Mouse (Mus musculus) urinary bladder, postnatal 36 days (tissue): ENCODE measurements at regions not wholly inside any gene's neighbourhood (a gene's known extent, or its start where the extent isn't known, plus 50 kb on each side); places are given as distances from the start of the nearest gene placed in this dataset.

ENCODE experiments used
- DNase-seq, 2 experiments: peaks; one replicate each; pipeline ENCODE4 v3.0.0; 2022; ENCODE audit warnings: low spot score in 2 of 2, mixed read lengths in 1 of 2

DNA sequence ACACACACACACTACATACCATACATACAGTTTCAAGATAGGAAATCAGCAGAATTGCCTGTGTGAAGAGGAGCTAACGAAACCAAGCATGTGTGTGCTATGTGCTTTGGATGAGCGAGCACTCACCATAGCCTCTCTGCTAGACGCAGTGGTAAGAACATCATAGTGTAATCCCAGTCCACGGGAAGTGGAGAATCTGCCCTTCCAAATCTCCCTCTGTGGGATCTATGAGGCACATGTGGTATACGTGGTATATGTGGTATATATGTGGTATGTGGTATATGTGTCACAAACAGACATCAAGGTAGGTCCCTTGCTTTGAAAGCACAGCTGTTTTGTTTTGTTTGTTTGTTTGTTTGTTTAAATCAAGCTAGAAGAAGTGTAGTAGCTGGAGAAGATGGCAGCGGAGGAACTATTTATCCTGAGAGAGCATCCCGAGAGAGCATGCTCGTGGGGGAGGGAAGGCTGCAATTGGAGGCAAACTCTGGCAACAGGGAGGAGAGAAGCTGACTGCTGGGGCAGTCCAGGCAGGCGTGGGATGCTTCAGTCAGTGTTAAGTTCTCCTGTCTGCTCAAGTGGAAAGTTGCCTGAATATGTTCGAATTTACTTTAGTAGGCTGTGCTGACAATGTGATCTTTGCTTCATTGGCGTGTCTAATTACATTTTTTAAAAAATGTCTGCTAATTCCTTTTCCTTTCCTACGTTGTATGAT lies 112.2 kb upstream of the Pde3a start:
- no peak for DNase-seq

- DNase-seq, result no peak
Observed at GRCm38 (mm10) chr6:141141016-141141415, 108.1 kb upstream of the Pde3a start.

GRCm38 (mm10) chr6:141148417-141149169 lies 100.5 kb upstream of the Pde3a start:
- DNase-seq, result no peak

DNA sequence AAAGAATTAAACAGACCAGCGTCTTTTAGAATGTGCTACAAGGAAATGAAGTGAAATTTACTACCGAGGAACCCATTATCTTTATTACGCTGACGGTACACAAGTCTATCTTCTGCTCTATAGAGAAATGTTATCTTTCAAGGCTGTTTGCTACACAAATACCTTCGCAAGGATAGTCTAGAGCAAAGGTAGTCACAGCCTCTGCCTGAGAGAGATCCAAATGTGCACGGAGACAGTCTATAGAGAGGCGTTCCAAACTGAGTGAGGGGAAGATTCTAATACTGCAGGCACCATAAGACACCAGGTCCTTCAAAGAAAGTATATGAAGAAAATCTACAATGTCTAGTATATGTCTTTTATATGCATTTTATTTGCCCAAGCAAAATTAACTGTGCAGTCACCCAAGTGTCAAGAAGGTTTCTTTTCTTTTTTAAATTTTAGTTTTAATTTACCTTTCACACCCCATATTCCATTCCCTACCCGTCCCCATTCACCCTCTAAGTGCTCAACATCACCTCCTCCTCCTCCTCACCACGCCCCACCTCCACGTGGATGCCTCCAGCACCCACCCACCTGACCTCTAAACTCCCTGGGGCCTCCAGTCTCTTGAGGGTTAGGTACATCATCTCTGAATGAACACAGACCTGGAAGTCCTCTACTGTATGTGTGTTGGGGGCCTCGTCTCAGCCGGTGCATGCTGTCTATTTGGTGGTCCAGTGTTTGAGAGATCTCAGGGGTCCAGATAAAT lies 99.7 kb upstream of the Pde3a start:
- no peak for DNase-seq

- DNase-seq, result no peak
Observed at GRCm38 (mm10) chr6:141159326-141159725, 89.7 kb upstream of the Pde3a start.

DNA sequence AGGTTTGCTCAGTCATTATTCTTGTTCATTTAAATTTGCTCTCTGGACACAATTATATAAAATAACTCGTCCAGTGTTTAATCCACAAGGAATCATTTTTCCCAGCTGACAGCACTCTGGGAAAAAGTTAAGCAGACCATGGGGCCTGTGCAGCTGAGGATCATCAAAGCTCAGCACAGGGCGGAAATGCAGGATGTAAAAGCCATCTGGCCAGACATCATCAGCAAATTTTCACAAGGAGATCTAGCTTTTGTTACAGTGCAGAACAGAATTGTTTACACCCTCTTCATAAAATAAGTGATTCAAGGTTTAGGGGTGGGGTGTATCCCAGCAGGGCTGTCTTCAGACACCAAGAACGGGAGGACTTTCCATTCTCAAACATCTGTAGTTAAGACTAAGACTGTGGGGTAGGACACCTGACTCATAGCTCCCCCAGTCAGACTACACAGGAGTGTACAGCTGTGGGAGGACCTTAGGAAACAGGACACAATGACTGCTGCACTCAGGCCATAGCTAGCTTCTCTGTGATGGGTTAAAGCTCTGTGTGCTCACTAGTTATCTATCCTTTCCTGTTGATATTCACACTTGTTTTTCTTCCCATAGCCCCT lies 87.3 kb upstream of the Pde3a start:
- DNase-seq, result no peak

- DNase-seq, result no peak
Observed at GRCm38 (mm10) chr6:141167270-141167669, 81.8 kb upstream of the Pde3a start.

- no peak for DNase-seq
Observed at GRCm38 (mm10) chr6:141168356-141168755, 80.7 kb upstream of the Pde3a start.

- no peak for DNase-seq
Observed at GRCm38 (mm10) chr6:141183782-141184181, 65.3 kb upstream of the Pde3a start.

GRCm38 (mm10) chr6:141188036-141188435 lies 61.0 kb upstream of the Pde3a start:
- DNase-seq, result no peak

DNA sequence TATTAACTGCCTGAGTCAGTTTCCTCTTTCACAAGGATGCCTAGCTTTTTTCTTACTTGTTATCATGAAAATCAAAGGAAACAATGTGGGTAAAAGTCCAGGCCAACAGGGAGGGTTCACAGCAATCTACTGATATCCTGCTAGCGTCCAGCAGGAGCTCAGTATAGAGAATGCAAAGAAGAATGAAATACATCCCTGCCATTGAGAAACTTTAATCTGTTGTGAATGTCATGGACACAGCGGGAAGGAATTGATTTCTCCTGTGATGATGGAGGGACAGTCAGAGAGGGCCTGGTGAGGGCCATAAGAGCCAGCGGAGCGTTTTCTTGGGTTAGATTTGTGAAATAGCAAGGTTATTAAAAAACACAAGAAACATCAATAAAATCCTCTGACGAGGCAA lies 60.0 kb upstream of the Pde3a start:
- no peak for DNase-seq

DNA sequence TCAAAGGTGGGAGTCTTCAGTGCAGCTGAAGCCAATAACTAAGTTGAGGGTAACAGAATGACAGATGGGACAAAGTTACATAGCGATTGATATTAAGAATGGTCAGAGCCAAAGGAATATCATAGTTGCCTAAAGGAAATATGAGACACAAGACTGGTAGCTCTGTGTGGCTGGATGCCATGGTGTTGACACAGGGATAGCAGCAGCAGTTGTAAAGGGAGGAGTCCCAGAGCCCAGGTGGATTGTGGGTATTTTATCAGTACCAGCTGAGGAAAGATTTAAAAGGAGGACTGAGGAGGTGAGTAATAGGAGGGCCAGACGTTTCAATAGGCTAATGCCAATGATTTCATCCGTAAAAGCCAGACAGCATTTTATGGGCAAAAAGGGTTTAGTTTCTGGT lies 59.4 kb upstream of the Pde3a start:
- DNase-seq, result no peak

DNA sequence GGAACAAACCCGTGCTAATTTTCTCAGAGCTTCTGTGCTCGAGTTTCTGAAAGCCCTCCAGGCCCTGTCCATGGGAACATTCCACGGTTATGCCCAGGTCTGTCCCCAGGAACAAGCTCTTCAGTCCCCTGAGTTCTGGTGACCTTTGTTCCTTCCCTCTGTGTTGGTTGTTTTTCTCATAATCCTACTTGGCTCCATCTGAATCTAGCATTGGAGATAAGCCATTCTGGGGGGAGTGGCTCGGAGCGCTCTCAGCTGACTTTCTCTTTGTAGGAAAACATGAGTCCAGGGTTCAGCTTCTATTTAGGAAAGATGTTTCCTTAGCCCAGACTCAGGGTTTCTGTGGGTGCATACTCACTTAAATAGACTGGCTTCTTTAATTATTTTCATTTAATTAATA lies 58.7 kb upstream of the Pde3a start:
- DNase-seq, result peak in 1 of 2 experiments; percentile 5

- no peak for DNase-seq
Observed at GRCm38 (mm10) chr6:141197501-141197900, 51.6 kb upstream of the Pde3a start.
